Mouse (Mus musculus) intestine, postnatal 0 days (tissue): ENCODE measurements at regions not wholly inside any gene's neighbourhood (a gene's known extent, or its start where the extent isn't known, plus 50 kb on each side); places are given as distances from the start of the nearest gene placed in this dataset.
A peak's percentile ranks its signal among the peaks of the same experiment; 100 is the strongest.

ENCODE experiments used
- ATAC-seq: fragments of 200-750 bp; cut with Nextera tagmentation; 2 replicates; pipeline ENCODE4 v1.8.0; 2017; ENCODE audit warnings: mild to moderate bottlenecking, moderate TSS enrichment, moderate library complexity
- H3K27ac ChIP-seq: fragments of 300-500 bp; sonication (generic); 2 replicates; pipeline ENCODE4 v1.5.1; 2014; ENCODE audit warnings: mild to moderate bottlenecking, low read depth, low read length, moderate library complexity
- H3K27me3 ChIP-seq: fragments of 300-500 bp; sonication (generic); replicated peaks from 2 replicates; pipeline ENCODE4 v1.6.1; 2014; ENCODE audit warnings: low read length, mixed read lengths; ENCODE audit not compliant: control insufficient read depth, insufficient read depth
- H3K36me3 ChIP-seq: fragments of 300-500 bp; sonication (generic); 2 replicates; pipeline ENCODE4 v1.6.1; 2014; ENCODE audit warnings: mild to moderate bottlenecking, moderate library complexity; ENCODE audit not compliant: control insufficient read depth, insufficient read depth
- H3K4me1 ChIP-seq: fragments of 300-500 bp; sonication (generic); replicated peaks from 2 replicates; pipeline ENCODE4 v1.6.1; 2014; ENCODE audit warnings: antibody characterized with exemption, low read length, mixed read lengths; ENCODE audit not compliant: control insufficient read depth, insufficient read depth
- H3K4me2 ChIP-seq: fragments of 300-500 bp; sonication (generic); replicated peaks from 2 replicates; pipeline ENCODE4 v1.6.1; 2014; ENCODE audit warnings: low read depth, mild to moderate bottlenecking, moderate library complexity
- H3K4me3 ChIP-seq: fragments of 300-500 bp; sonication (generic); 2 replicates; pipeline ENCODE4 v1.5.1; 2014; ENCODE audit warnings: low read depth, low read length
- H3K9ac ChIP-seq: fragments of 300-500 bp; sonication (generic); 2 replicates; pipeline ENCODE4 v1.6.1; 2014; ENCODE audit warnings: mild to moderate bottlenecking, low read depth, low read length
- H3K9me3 ChIP-seq: fragments of 300-500 bp; sonication (generic); 2 replicates; pipeline ENCODE4 v1.6.1; 2016; ENCODE audit warnings: mixed run types; ENCODE audit not compliant: control insufficient read depth
- CTCF ChIP-seq: sonication (generic); IDR thresholded peaks from 2 replicates; pipeline ENCODE4 v1.5.1; 2016; ENCODE audit warnings: low read depth, mild to moderate bottlenecking, control low read depth, antibody characterized with exemption, moderate library complexity
- WGBS: fragments of 180-500 bp; shearing (Covaris S2); extraction: QIAGEN DNeasy Blood & Tissue Kit; methylation state at CpG from one replicate; pipeline ENCODE4 v1.1.7; 2014; 5-methylcytosine and 5-hydroxymethylcytosine counted together

GRCm38 (mm10) chr12:54262236-54263005 lies 58.8 kb upstream of the Egln3 start:
- Histone ChIP-seq H3K9ac (no peak overlapping the region), H3K4me2 (no peak overlapping the region), H3K4me1 (peaks cover 16% of the 10 kb centered on the region; the same call in 1 of the 2 replicates), H3K9me3 (no peaks in the 10 kb centered on the region), H3K36me3 (no peaks in the 10 kb centered on the region), H3K27me3 (no peaks in the 10 kb centered on the region), H3K4me3 (no peak overlapping the region), H3K27ac (no peak overlapping the region)
- no peak for ATAC-seq
- WGBS = 83% methylated on average over 11 of the region's 11 CpGs
- TF ChIP-seq CTCF = no peak

- Histone ChIP-seq H3K27ac (no peak overlapping the region), H3K9ac (no peak overlapping the region), H3K4me1 (peaks cover 16% of the 10 kb centered on the region; the same call in 1 of the 2 replicates), H3K36me3 (no peaks in the 10 kb centered on the region), H3K4me2 (no peak overlapping the region), H3K27me3 (no peaks in the 10 kb centered on the region), H3K9me3 (no peaks in the 10 kb centered on the region), H3K4me3 (no peak overlapping the region)
- no peak for TF ChIP-seq CTCF
- 86% methylated on average over 5 of the region's 5 CpGs for WGBS
- no peak for ATAC-seq
These were observed 57.8 kb upstream of the Egln3 start for GRCm38 (mm10) chr12:54261426-54261825.

- WGBS = 51% methylated on average over 6 of the region's 6 CpGs
These were observed 56.8 kb upstream of the Egln3 start for GRCm38 (mm10) chr12:54260502-54260901.

GRCm38 (mm10) chr12:54257776-54258433 lies 54.2 kb upstream of the Egln3 start:
- Histone ChIP-seq H3K4me3 (no peak overlapping the region), H3K4me1 (0 out of 2 replicates have a peak, but pooled peaks cover 8% of the 10 kb centered on the region), H3K36me3 (no peaks in the 10 kb centered on the region), H3K27ac (no peak overlapping the region), H3K9ac (no peak overlapping the region), H3K27me3 (no peaks in the 10 kb centered on the region), H3K4me2 (no peak overlapping the region), H3K9me3 (no peaks in the 10 kb centered on the region)
- no peak for ATAC-seq
- WGBS = 75% methylated on average over 7 of the region's 7 CpGs
- no peak for TF ChIP-seq CTCF

More at GRCm38 (mm10) chr12:54260502-54260901, 56.8 kb upstream of the Egln3 start:
- no peak overlapping the region for H3K4me2 ChIP-seq
- no peak overlapping the region for H3K9ac ChIP-seq
- no peak overlapping the region for H3K27ac ChIP-seq
- H3K27me3 ChIP-seq = no peaks in the 10 kb centered on the region
- peaks cover 16% of the 10 kb centered on the region; the same call in 1 of the 2 replicates for H3K4me1 ChIP-seq
- peak; percentile 53 for ATAC-seq
- H3K4me3 ChIP-seq = no peak overlapping the region
- no peaks in the 10 kb centered on the region for H3K36me3 ChIP-seq
- H3K9me3 ChIP-seq = no peaks in the 10 kb centered on the region
- no peak for TF ChIP-seq CTCF

GRCm38 (mm10) chr12:54256506-54257128 lies 53.0 kb upstream of the Egln3 start:
- Histone ChIP-seq H3K36me3 (no peaks in the 10 kb centered on the region), H3K4me3 (no peak overlapping the region), H3K4me2 (no peak overlapping the region), H3K4me1 (0 out of 2 replicates have a peak, but pooled peaks cover 8% of the 10 kb centered on the region), H3K27me3 (no peaks in the 10 kb centered on the region), H3K9ac (no peak overlapping the region), H3K27ac (no peak overlapping the region), H3K9me3 (no peaks in the 10 kb centered on the region)
- WGBS = 54% methylated on average over 6 of the region's 6 CpGs
- no peak for TF ChIP-seq CTCF
- peak; percentile 75 for ATAC-seq
